Mouse (Mus musculus): ENCODE results near the gene Ptges2. TPM values are rescaled to one million over a fixed set of nuclear protein-coding genes. Genes with fewer than 3 reads are reported as not detected.

Ptges2 gene
- polyA plus RNA-seq, 1 experiment from 2014 or later: 44.9 TPM

GRCm38 (mm10) chr2:32428262-32428722 lies 32.6 kb downstream of the Ptges2 start:
- no peak for ATAC-seq (ENCODE audit: insufficient number of reproducible peaks, low FRiP score)
- H3K27me3 ChIP-seq (replicated peaks): no peaks in the 10 kb centered on the region
- 0 out of 2 replicates have a peak overlapping the region, but pooled peaks have one; percentile 5 for H3K4me2 ChIP-seq
- H3K27ac ChIP-seq (ENCODE audit: poor library complexity, severe bottlenecking): no peak overlapping the region
- H3K9me3 ChIP-seq (replicated peaks): no peaks in the 10 kb centered on the region
- H3K4me1 ChIP-seq (replicated peaks): peaks cover 62% of the 10 kb centered on the region
- no peak overlapping the region for H3K4me3 ChIP-seq
- 62% methylated on average over 8 of the region's 8 CpGs for WGBS
- H3K36me3 ChIP-seq: no peaks in the 10 kb centered on the region
- no peak overlapping the region for H3K9ac ChIP-seq

- H3K4me2 ChIP-seq: no peak overlapping the region
- H3K27me3 ChIP-seq (replicated peaks): no peaks in the 10 kb centered on the region
- H3K4me3 ChIP-seq: no peak overlapping the region
- H3K36me3 ChIP-seq: 0 out of 2 replicates have a peak, but pooled peaks cover 2% of the 10 kb centered on the region
- 74% methylated on average over 4 of the region's 4 CpGs for WGBS
- H3K4me1 ChIP-seq (replicated peaks): peaks cover 55% of the 10 kb centered on the region
- no peak for ATAC-seq (ENCODE audit: insufficient number of reproducible peaks, low FRiP score)
- no peaks in the 10 kb centered on the region for H3K9me3 ChIP-seq (replicated peaks)
- H3K27ac ChIP-seq (ENCODE audit: poor library complexity, severe bottlenecking): no peak overlapping the region
- H3K9ac ChIP-seq: no peak overlapping the region
These were observed 33.7 kb downstream of the Ptges2 start for GRCm38 (mm10) chr2:32429215-32429891.

- Histone ChIP-seq H3K9me3 (replicated peaks) (no peaks in the 10 kb centered on the region), H3K4me2 (peak overlapping the region; percentile 73), H3K9ac (peak overlapping the region; percentile 68), H3K36me3 (0 out of 2 replicates have a peak, but pooled peaks cover 2% of the 10 kb centered on the region), H3K4me1 (replicated peaks) (peaks cover 41% of the 10 kb centered on the region), H3K4me3 (peak overlapping the region; percentile 50), H3K27me3 (replicated peaks) (no peaks in the 10 kb centered on the region), H3K27ac (ENCODE audit: poor library complexity, severe bottlenecking) (peak overlapping the region; percentile 63)
- 12% methylated on average over 18 of the region's 18 CpGs for WGBS
- ATAC-seq (ENCODE audit: insufficient number of reproducible peaks, low FRiP score): peak; percentile 86
These were observed 35.3 kb downstream of the Ptges2 start for GRCm38 (mm10) chr2:32430701-32431676.

GRCm38 (mm10) chr2:32436686-32437372 lies 41.1 kb downstream of the Ptges2 start:
- peak overlapping the region; percentile 89 for H3K27ac ChIP-seq (ENCODE audit: poor library complexity, severe bottlenecking)
- 0 out of 2 replicates have a peak, but pooled peaks cover 2% of the 10 kb centered on the region for H3K36me3 ChIP-seq
- no peak overlapping the region for H3K4me2 ChIP-seq
- WGBS: 62% methylated on average over 3 of the region's 3 CpGs
- H3K4me3 ChIP-seq: no peak overlapping the region
- no peaks in the 10 kb centered on the region for H3K27me3 ChIP-seq (replicated peaks)
- ATAC-seq (ENCODE audit: insufficient number of reproducible peaks, low FRiP score): peak; percentile 60; the same call in 1 of the 2 replicates
- no peaks in the 10 kb centered on the region for H3K9me3 ChIP-seq (replicated peaks)
- 0 out of 2 replicates have a peak overlapping the region, but pooled peaks have one; percentile 42 for H3K9ac ChIP-seq
- peaks cover 43% of the 10 kb centered on the region for H3K4me1 ChIP-seq (replicated peaks)

- WGBS: 65% methylated on average over 2 of the region's 2 CpGs
- no peaks in the 10 kb centered on the region for H3K9me3 ChIP-seq (replicated peaks)
- peak overlapping the region; percentile 89 for H3K27ac ChIP-seq (ENCODE audit: poor library complexity, severe bottlenecking)
- H3K4me2 ChIP-seq: no peak overlapping the region
- peaks cover 43% of the 10 kb centered on the region for H3K4me1 ChIP-seq (replicated peaks)
- H3K4me3 ChIP-seq: no peak overlapping the region
- H3K9ac ChIP-seq: peak overlapping the region; percentile 15; the same call in 1 of the 2 replicates
- 0 out of 2 replicates have a peak, but pooled peaks cover 2% of the 10 kb centered on the region for H3K36me3 ChIP-seq
- no peak for ATAC-seq (ENCODE audit: insufficient number of reproducible peaks, low FRiP score)
- no peaks in the 10 kb centered on the region for H3K27me3 ChIP-seq (replicated peaks)
These were observed 42.0 kb downstream of the Ptges2 start for GRCm38 (mm10) chr2:32437612-32438166.

- no peaks in the 10 kb centered on the region for H3K9me3 ChIP-seq (replicated peaks)
- no peak for ATAC-seq (ENCODE audit: insufficient number of reproducible peaks, low FRiP score)
- no peak overlapping the region for H3K27ac ChIP-seq (ENCODE audit: poor library complexity, severe bottlenecking)
- peaks cover 47% of the 10 kb centered on the region for H3K4me1 ChIP-seq (replicated peaks)
- H3K27me3 ChIP-seq (replicated peaks): no peaks in the 10 kb centered on the region
- no peak overlapping the region for H3K9ac ChIP-seq
- H3K4me2 ChIP-seq: no peak overlapping the region
- H3K36me3 ChIP-seq: no peaks in the 10 kb centered on the region
- 84% methylated on average over 3 of the region's 3 CpGs for WGBS
- H3K4me3 ChIP-seq: no peak overlapping the region
These were observed 43.0 kb downstream of the Ptges2 start for GRCm38 (mm10) chr2:32438733-32439132.

GRCm38 (mm10) chr2:32439177-32439576 lies 43.5 kb downstream of the Ptges2 start:
- Histone ChIP-seq H3K4me1 (replicated peaks) (peaks cover 47% of the 10 kb centered on the region), H3K4me3 (no peak overlapping the region), H3K4me2 (no peak overlapping the region), H3K27me3 (replicated peaks) (no peaks in the 10 kb centered on the region), H3K36me3 (no peaks in the 10 kb centered on the region), H3K27ac (ENCODE audit: poor library complexity, severe bottlenecking) (no peak overlapping the region), H3K9ac (no peak overlapping the region), H3K9me3 (replicated peaks) (no peaks in the 10 kb centered on the region)
- WGBS: 70% methylated on average over 6 of the region's 6 CpGs
- no peak for ATAC-seq (ENCODE audit: insufficient number of reproducible peaks, low FRiP score)

GRCm38 (mm10) chr2:32440164-32440563 lies 44.5 kb downstream of the Ptges2 start:
- H3K9ac ChIP-seq: no peak overlapping the region
- H3K4me2 ChIP-seq: no peak overlapping the region
- H3K27ac ChIP-seq (ENCODE audit: poor library complexity, severe bottlenecking): peak overlapping the region; percentile 5
- no peak for ATAC-seq (ENCODE audit: insufficient number of reproducible peaks, low FRiP score)
- H3K9me3 ChIP-seq (replicated peaks): no peaks in the 10 kb centered on the region
- H3K4me3 ChIP-seq: no peak overlapping the region
- no peaks in the 10 kb centered on the region for H3K27me3 ChIP-seq (replicated peaks)
- H3K36me3 ChIP-seq: peaks cover 6% of the 10 kb centered on the region
- peaks cover 47% of the 10 kb centered on the region for H3K4me1 ChIP-seq (replicated peaks)
- 52% methylated on average over 2 of the region's 2 CpGs for whole genome bisulfite sequencing

GRCm38 (mm10) chr2:32440632-32441031 lies 44.9 kb downstream of the Ptges2 start:
- peaks cover 47% of the 10 kb centered on the region for H3K4me1 ChIP-seq (replicated peaks)

GRCm38 (mm10) chr2:32441550-32441949 lies 45.9 kb downstream of the Ptges2 start:
- no peak overlapping the region for H3K9ac ChIP-seq
- no peak overlapping the region for H3K4me3 ChIP-seq
- peaks cover 40% of the 10 kb centered on the region for H3K4me1 ChIP-seq (replicated peaks)
- no peak overlapping the region for H3K27ac ChIP-seq (ENCODE audit: poor library complexity, severe bottlenecking)
- 87% methylated on average over 2 of the region's 2 CpGs for whole genome bisulfite sequencing
- peaks cover 8% of the 10 kb centered on the region for H3K36me3 ChIP-seq
- ATAC-seq (ENCODE audit: insufficient number of reproducible peaks, low FRiP score): no peak
- no peak overlapping the region for H3K4me2 ChIP-seq
- no peaks in the 10 kb centered on the region for H3K27me3 ChIP-seq (replicated peaks)
- H3K9me3 ChIP-seq (replicated peaks): no peaks in the 10 kb centered on the region

More at GRCm38 (mm10) chr2:32440632-32441031, 44.9 kb downstream of the Ptges2 start:
- Histone ChIP-seq H3K27me3 (replicated peaks) (no peaks in the 10 kb centered on the region), H3K27ac (ENCODE audit: poor library complexity, severe bottlenecking) (no peak overlapping the region), H3K9ac (peak overlapping the region; percentile 2; the same call in 1 of the 2 replicates), H3K9me3 (replicated peaks) (no peaks in the 10 kb centered on the region), H3K36me3 (peaks cover 8% of the 10 kb centered on the region), H3K4me3 (no peak overlapping the region), H3K4me2 (no peak overlapping the region)
- ATAC-seq (ENCODE audit: insufficient number of reproducible peaks, low FRiP score): no peak
- WGBS: 75% methylated on average over 1 of the region's 1 CpGs

All from heart, embryonic 12.5 days (tissue).